Mouse (Mus musculus): ENCODE data around the gene Cyp2c39. TPM values are rescaled to one million over a fixed set of nuclear protein-coding genes. Genes with fewer than 3 reads are reported as not detected.

Cyp2c39 gene
- not detected for polyA plus RNA-seq (2017; shearing (Covaris generic))

GRCm38 (mm10) chr19:39510534-39510933 is at the start of gene Cyp2c39:
Gene Cyp2c39, plus strand, starts transcription at chr19:39510862.

DNA sequence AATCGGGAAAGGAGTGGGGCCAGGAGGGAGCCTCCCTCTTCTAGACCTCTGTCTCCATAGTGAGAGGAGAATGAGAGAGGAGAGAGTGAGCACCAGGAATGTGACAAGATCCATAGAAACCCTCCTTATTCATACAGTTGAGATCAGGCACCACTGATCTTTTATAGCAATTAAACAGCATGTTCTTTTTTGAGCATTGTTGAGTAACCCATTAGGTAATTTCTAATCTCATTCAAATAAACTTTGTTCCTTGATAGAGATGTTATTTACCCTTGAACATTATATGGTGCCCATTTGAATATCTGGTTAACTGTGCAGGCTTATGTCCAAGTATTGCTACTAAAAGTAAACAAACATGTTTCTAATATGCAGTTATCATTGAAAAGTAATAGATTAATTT is 47.7 kb upstream of the Cyp2c39 start, which contains the start of gene Cyp2c38:
Gene Cyp2c38 (minus strand): TSS at position 135 of the 400 bp plus-strand sequence.

Other genes starting within 250 kb of the Cyp2c39 start
- not detected for gene Cyp2c29, start 241.5 kb upstream of the Cyp2c39 start, polyA plus RNA-seq (2017; shearing (Covaris generic))
- gene Cyp2c38, start 47.8 kb upstream of the Cyp2c39 start, polyA plus RNA-seq (2017; shearing (Covaris generic)), result not detected
- not detected for gene Cyp2c67, start 138.2 kb downstream of the Cyp2c39 start, polyA plus RNA-seq (2017; shearing (Covaris generic))
- not detected for gene Cyp2c68, start 230.2 kb downstream of the Cyp2c39 start, polyA plus RNA-seq (2017; shearing (Covaris generic))